Mouse (Mus musculus) heart, embryonic 12.5 days (tissue): ENCODE measurements around the gene Chrnb2. TPM values are rescaled to one million over a fixed set of nuclear protein-coding genes. Genes with fewer than 3 reads are reported as not detected.
"Not testable (repeated sequence)": the region's sequence is repeated elsewhere in the genome, so short reads cannot be mapped to it uniquely, and the experiment has no call there.

Experiments used
- ATAC-seq: fragments of 200-750 bp; cut with Nextera tagmentation; 2 replicates; pipeline ENCODE4 v1.8.0; 2017; ENCODE audit warnings: moderate TSS enrichment, moderate library complexity; ENCODE audit not compliant: insufficient number of reproducible peaks, low FRiP score
- H3K27ac ChIP-seq: fragments of 300-500 bp; sonication (generic); 2 replicates; pipeline ENCODE4 v1.5.1; 2016; ENCODE audit warnings: mild to moderate bottlenecking, moderate library complexity; ENCODE audit not compliant: poor library complexity, severe bottlenecking
- H3K27me3 ChIP-seq: fragments of 300-500 bp; sonication (generic); replicated peaks from 2 replicates; pipeline ENCODE4 v1.6.1; 2016; ENCODE audit warnings: mild to moderate bottlenecking, moderate library complexity
- H3K36me3 ChIP-seq: fragments of 300-500 bp; sonication (generic); 2 replicates; pipeline ENCODE4 v1.6.1; 2016; ENCODE audit warnings: mild to moderate bottlenecking, moderate library complexity
- H3K4me1 ChIP-seq: fragments of 300-500 bp; sonication (generic); replicated peaks from 2 replicates; pipeline ENCODE4 v1.6.1; 2016; ENCODE audit warnings: mild to moderate bottlenecking
- H3K4me2 ChIP-seq: fragments of 300-500 bp; sonication (generic); 2 replicates; pipeline ENCODE4 v1.6.1; 2016; ENCODE audit warnings: mild to moderate bottlenecking, moderate library complexity
- H3K4me3 ChIP-seq: fragments of 300-500 bp; sonication (generic); 2 replicates; pipeline ENCODE4 v1.5.1; 2016; ENCODE audit warnings: mild to moderate bottlenecking
- H3K9ac ChIP-seq: fragments of 300-500 bp; sonication (generic); 2 replicates; pipeline ENCODE4 v1.6.1; 2016; ENCODE audit warnings: mild to moderate bottlenecking, moderate library complexity
- H3K9me3 ChIP-seq: fragments of 300-500 bp; sonication (generic); replicated peaks from 2 replicates; pipeline ENCODE4 v1.6.1; 2016; ENCODE audit warnings: mild to moderate bottlenecking, moderate library complexity
- WGBS: fragments of 180-500 bp; shearing (Covaris S2); methylation state at CpG from one replicate; pipeline ENCODE4 v1.1.7; 2016; 5-methylcytosine and 5-hydroxymethylcytosine counted together
- polyA plus RNA-seq: library from polyadenylated mRNA; unstranded; fragments of >200 nt; fragmentation: Nextera tagmentation; extraction: Ambion mirVana; gene quantifications from 2 replicates; pipeline ENCODE4 v1.2.1, GENCODE M21; 2016

Chrnb2 gene
- polyA plus RNA-seq, 1 experiment from 2014 or later: 0.32 TPM

GRCm38 (mm10) chr3:89800774-89801506 lies 36.5 kb upstream of the Chrnb2 start:
- 62% methylated on average over 5 of the region's 5 CpGs for WGBS
- Histone ChIP-seq H3K4me3 (no peak overlapping the region), H3K9me3 (no peaks in the 10 kb centered on the region; the same call in 1 of the 2 replicates)

GRCm38 (mm10) chr3:89800078-89800477 lies 35.6 kb upstream of the Chrnb2 start:
- not testable (repeated sequence) for ATAC-seq, H3K4me2 ChIP-seq, H3K4me1 ChIP-seq, H3K27me3 ChIP-seq, H3K36me3 ChIP-seq, H3K27ac ChIP-seq, H3K9me3 ChIP-seq, H3K4me3 ChIP-seq, H3K9ac ChIP-seq
- WGBS: 37% methylated on average over 3 of the region's 3 CpGs

More at GRCm38 (mm10) chr3:89800774-89801506, 36.5 kb upstream of the Chrnb2 start:
- Histone ChIP-seq H3K4me1 (peaks cover 8% of the 10 kb centered on the region), H3K27ac (no peak overlapping the region), H3K36me3 (no peaks in the 10 kb centered on the region), H3K27me3 (no peaks in the 10 kb centered on the region), H3K9ac (no peak overlapping the region), H3K4me2 (no peak overlapping the region)
- ATAC-seq: no peak

DNA sequence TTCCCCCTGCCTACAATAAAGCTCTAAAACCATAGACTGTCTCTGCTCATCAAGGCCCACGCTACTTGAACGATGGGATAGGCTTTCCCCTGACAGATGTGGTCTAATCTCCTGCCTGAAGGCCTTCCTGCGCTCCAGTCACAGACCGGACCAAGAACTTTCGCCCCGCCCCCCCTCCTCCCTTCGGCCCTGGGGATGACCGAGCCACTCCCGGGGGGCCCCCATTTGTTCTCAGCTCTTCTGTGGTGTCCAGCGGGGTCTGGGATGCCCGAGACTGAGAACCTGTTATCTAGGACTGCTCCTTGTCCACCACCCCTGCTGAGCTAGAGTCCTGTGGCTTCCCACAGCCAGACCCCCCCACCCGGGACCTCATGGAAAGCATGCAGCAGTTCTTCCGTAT lies 35.0 kb upstream of the Chrnb2 start:
- 3% methylated on average over 13 of the region's 13 CpGs for WGBS
- Histone ChIP-seq H3K9me3 (no peaks in the 10 kb centered on the region), H3K27ac (no peak overlapping the region), H3K9ac (peak overlapping the region; percentile 65; the same call in 1 of the 2 replicates), H3K4me3 (peak overlapping the region; percentile 43), H3K4me1 (peaks cover 8% of the 10 kb centered on the region), H3K27me3 (no peaks in the 10 kb centered on the region), H3K36me3 (no peaks in the 10 kb centered on the region), H3K4me2 (peak overlapping the region; percentile 71)
- ATAC-seq: 0 out of 2 replicates have a peak, but pooled peaks have one; percentile 42

- H3K4me3 ChIP-seq: no peak overlapping the region
- H3K4me2 ChIP-seq: no peak overlapping the region
- H3K9me3 ChIP-seq: no peaks in the 10 kb centered on the region
- no peaks in the 10 kb centered on the region for H3K36me3 ChIP-seq
- no peak overlapping the region for H3K9ac ChIP-seq
- 73% methylated on average over 3 of the region's 3 CpGs for WGBS
- H3K27me3 ChIP-seq: no peaks in the 10 kb centered on the region
- no peak overlapping the region for H3K27ac ChIP-seq
- no peak for ATAC-seq
- H3K4me1 ChIP-seq: peaks cover 8% of the 10 kb centered on the region
Measured at GRCm38 (mm10) chr3:89798518-89798917, 34.1 kb upstream of the Chrnb2 start.

DNA sequence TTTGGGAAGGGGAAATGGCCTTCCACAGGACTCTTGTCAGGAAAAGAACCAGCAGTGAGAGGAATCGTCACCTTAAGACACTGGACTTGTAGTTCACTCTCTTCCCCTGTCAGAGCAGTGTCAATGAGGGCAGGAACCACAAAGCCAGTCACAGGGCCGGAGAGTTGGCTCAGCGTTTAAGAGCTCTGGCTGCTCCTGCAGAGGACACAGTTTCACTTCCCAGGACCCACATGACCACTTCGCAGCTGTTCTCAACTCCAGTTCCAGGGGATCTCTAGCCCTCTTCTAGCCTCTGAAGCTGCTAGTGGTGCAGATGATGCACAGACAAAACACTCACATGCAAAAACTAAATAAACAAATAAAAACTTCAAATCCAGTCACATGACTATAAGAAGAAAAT lies 31.9 kb upstream of the Chrnb2 start:
- Histone ChIP-seq H3K36me3 (no peaks in the 10 kb centered on the region), H3K27me3 (no peaks in the 10 kb centered on the region), H3K4me1 (peaks cover 8% of the 10 kb centered on the region), H3K9ac (no peak overlapping the region), H3K4me2 (no peak overlapping the region), H3K9me3 (no peaks in the 10 kb centered on the region), H3K27ac (no peak overlapping the region), H3K4me3 (no peak overlapping the region)
- no peak for ATAC-seq
- WGBS: 40% methylated on average over 4 of the region's 4 CpGs

- Histone ChIP-seq H3K27ac (no peak overlapping the region), H3K4me1 (peaks cover 8% of the 10 kb centered on the region), H3K9me3 (no peaks in the 10 kb centered on the region), H3K9ac (no peak overlapping the region), H3K4me2 (no peak overlapping the region), H3K4me3 (no peak overlapping the region), H3K27me3 (no peaks in the 10 kb centered on the region), H3K36me3 (no peaks in the 10 kb centered on the region)
- no peak for ATAC-seq
- WGBS: 61% methylated on average over 5 of the region's 5 CpGs
Measured at GRCm38 (mm10) chr3:89795746-89796145, 31.3 kb upstream of the Chrnb2 start.

DNA sequence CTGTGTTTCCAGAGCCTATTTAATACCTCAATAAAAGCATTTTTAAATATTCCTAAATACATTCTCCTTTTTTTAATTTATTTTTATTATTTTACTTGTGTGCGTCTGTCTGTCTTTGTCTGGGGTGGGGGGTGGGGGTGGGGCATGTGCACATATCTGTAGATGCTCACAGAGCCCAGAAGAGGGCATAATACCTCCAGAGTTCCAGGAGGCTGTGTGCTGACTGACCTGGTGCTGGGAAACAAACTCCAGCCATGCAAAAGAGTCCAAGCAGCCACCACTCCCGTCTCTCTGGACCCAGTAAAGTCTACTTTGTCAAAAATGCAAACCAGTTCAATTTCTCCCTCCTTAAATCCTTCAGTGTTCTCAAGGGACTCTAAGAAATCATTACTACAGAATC lies 30.2 kb upstream of the Chrnb2 start:
- H3K4me1 ChIP-seq: peaks cover 6% of the 10 kb centered on the region
- no peak overlapping the region for H3K9ac ChIP-seq
- no peaks in the 10 kb centered on the region for H3K36me3 ChIP-seq
- no peak for ATAC-seq
- no peak overlapping the region for H3K27ac ChIP-seq
- WGBS: 65% methylated on average over 2 of the region's 2 CpGs
- H3K4me3 ChIP-seq: no peak overlapping the region
- no peaks in the 10 kb centered on the region for H3K27me3 ChIP-seq
- no peak overlapping the region for H3K4me2 ChIP-seq
- H3K9me3 ChIP-seq: no peaks in the 10 kb centered on the region

DNA sequence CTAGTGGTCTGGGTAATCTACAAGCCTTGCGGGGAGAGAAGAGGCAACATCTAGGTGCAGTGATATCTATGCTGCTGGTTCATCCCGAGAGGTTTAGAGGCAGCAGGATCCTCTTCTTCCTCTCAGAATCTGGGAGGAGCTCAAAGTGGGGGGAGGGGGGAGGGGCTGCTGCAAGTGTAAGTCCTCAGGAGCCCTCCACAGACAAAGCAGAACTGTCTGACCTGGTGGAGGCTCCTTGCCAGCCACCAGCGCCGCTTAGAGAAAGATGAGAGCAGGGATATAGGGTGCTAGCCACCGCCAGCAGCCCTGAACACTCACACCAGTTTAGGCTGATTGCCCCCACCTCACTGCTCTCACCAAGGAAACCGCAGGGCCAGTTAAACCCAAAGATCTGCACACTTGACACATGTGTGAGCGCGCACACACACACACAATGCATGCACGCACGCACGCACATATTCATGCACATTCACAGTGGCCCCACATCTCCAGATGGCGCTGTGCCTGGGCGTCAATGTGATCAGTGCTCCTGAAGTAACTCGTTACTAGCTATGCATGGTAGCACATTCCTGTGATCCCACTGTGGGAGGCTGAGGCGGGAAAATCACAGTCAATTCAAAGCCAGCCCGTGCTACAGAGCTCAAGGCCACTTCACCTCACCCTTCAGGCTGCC lies 24.4 kb upstream of the Chrnb2 start:
- Histone ChIP-seq H3K27ac (no peak overlapping the region), H3K27me3 (no peaks in the 10 kb centered on the region; the same call in 1 of the 2 replicates), H3K4me2 (no peak overlapping the region), H3K4me1 (peaks cover 2% of the 10 kb centered on the region; the same call in 1 of the 2 replicates), H3K4me3 (no peak overlapping the region), H3K9me3 (no peaks in the 10 kb centered on the region), H3K36me3 (no peaks in the 10 kb centered on the region), H3K9ac (no peak overlapping the region)
- 68% methylated on average over 16 of the region's 16 CpGs for WGBS
- ATAC-seq: no peak

DNA sequence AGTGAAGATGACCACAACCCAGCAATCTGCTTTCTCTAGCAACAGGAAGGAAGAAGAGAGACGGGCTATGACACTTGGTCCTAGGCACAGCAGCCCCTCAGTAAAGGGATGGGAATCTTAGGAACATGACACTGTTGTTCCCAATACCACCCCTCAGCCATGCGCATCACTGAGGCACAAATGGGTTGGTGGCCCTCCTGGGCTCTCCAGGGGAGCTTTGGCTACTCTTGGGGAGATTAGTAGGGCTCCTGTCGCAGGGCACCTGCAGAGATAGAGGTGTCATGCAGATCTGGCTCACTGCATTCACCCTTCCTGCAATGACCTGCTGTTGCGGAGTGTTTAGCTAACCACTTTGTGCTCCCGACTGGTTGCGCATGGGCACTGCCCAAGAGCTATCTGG lies 21.8 kb upstream of the Chrnb2 start:
- no peaks in the 10 kb centered on the region for H3K9me3 ChIP-seq
- H3K4me3 ChIP-seq: no peak overlapping the region
- H3K9ac ChIP-seq: no peak overlapping the region
- no peak overlapping the region for H3K4me2 ChIP-seq
- 80% methylated on average over 6 of the region's 6 CpGs for WGBS
- H3K27ac ChIP-seq: no peak overlapping the region
- peaks cover 24% of the 10 kb centered on the region for H3K36me3 ChIP-seq
- no peaks in the 10 kb centered on the region; the same call in 1 of the 2 replicates for H3K27me3 ChIP-seq
- H3K4me1 ChIP-seq: peaks cover 2% of the 10 kb centered on the region; the same call in 1 of the 2 replicates
- no peak for ATAC-seq

GRCm38 (mm10) chr3:89784991-89785753 lies 20.7 kb upstream of the Chrnb2 start:
- no peak overlapping the region for H3K27ac ChIP-seq
- peaks cover 2% of the 10 kb centered on the region; the same call in 1 of the 2 replicates for H3K4me1 ChIP-seq
- no peak overlapping the region for H3K4me3 ChIP-seq
- H3K36me3 ChIP-seq: peaks cover 35% of the 10 kb centered on the region
- peak overlapping the region; percentile 44 for H3K4me2 ChIP-seq
- no peak overlapping the region for H3K9ac ChIP-seq
- 18% methylated on average over 11 of the region's 11 CpGs for WGBS
- no peaks in the 10 kb centered on the region for H3K9me3 ChIP-seq
- peak; percentile 66 for ATAC-seq
- H3K27me3 ChIP-seq: no peaks in the 10 kb centered on the region; the same call in 1 of the 2 replicates

DNA sequence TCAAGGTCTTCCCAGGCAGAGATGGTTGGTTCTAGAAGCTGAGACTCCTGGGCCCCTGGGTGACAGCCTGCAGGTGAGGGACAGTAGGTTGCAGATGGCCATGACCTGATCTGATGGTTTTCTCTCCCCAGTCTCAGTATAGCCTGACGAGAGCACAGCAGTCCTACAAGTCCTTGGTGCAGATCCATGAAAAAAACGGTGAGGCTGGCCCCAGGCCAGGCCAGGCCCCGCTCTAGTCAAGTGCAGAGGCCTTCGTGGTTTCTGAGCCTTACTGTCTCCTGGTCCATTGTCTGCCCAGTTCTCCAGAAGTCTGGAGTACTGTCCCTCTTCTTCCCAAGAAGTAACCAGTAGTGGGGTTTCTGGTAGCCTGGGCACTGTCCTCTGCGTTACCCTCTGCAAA lies 17.2 kb upstream of the Chrnb2 start:
- WGBS: 77% methylated on average over 5 of the region's 5 CpGs
- Histone ChIP-seq H3K9me3 (no peaks in the 10 kb centered on the region), H3K4me3 (no peak overlapping the region), H3K27ac (no peak overlapping the region), H3K4me1 (peaks cover 2% of the 10 kb centered on the region; the same call in 1 of the 2 replicates), H3K9ac (no peak overlapping the region), H3K36me3 (peaks cover 68% of the 10 kb centered on the region), H3K4me2 (no peak overlapping the region), H3K27me3 (no peaks in the 10 kb centered on the region)
- no peak for ATAC-seq
